Mouse (Mus musculus) spleen, adult 2 months (tissue): ENCODE results near the gene Mdp1.

ENCODE experiments used
- CTCF ChIP-seq: fragments of 200-500 bp; IDR thresholded peaks from 2 replicates; pipeline ENCODE4 v1.5.1; 2011; ENCODE audit warnings: mild to moderate bottlenecking, inconsistent platforms; ENCODE audit not compliant: insufficient read depth, insufficient read length, insufficient replicate concordance; ENCODE audit errors: extremely low read depth
- POLR2A ChIP-seq: fragments of 200-500 bp; IDR thresholded peaks from 2 replicates; pipeline ENCODE4 v1.6.1; 2011; ENCODE audit warnings: low read depth, low read length, inconsistent platforms

GRCm38 (mm10) chr14:55658011-55658410, 2.3 kb downstream of the Mdp1 start:
- no peak for TF ChIP-seq CTCF
- TF ChIP-seq POLR2A, result no peak
